Mouse (Mus musculus): ENCODE measurements around the gene Gdap1l1. TPM values are rescaled to one million over a fixed set of nuclear protein-coding genes. Genes with fewer than 3 reads are reported as not detected.

The Gdap1l1 gene
- total and polyA plus RNA-seq, 2 experiments from 2014 or later, result not detected

GRCm38 (mm10) chr2:163493031-163493430, 54.8 kb downstream of the Gdap1l1 start:
- 33% methylated on average over 5 of the region's 5 CpGs for WGBS
- no peaks in the 10 kb centered on the region for H3K4me1 ChIP-seq (ENCODE audit: control insufficient read depth, insufficient read depth)
- no peak overlapping the region for H3K4me3 ChIP-seq (ENCODE audit: low read depth, low read length)
- H3K36me3 ChIP-seq (replicated peaks; ENCODE audit: control insufficient read depth, insufficient read depth, low read length), result no peaks in the 10 kb centered on the region
- DNase-seq (ENCODE audit: low spot score) (no peak), ATAC-seq (ENCODE audit: insufficient read depth, low read depth) (no peak)
- H3K9me3 ChIP-seq (replicated peaks; ENCODE audit: control insufficient read depth, low read length), result no peaks in the 10 kb centered on the region
- H3K4me2 ChIP-seq (ENCODE audit: low read depth, low read length), result no peak overlapping the region
- H3K9ac ChIP-seq (replicated peaks; ENCODE audit: low read depth, low read length), result no peak overlapping the region
- TF ChIP-seq EP300 (IDR thresholded peaks at IDR 0.05; ENCODE audit: low read depth) (no peak), CTCF (IDR thresholded peaks at IDR 0.05; ENCODE audit: low read depth) (no peak)
- H3K27me3 ChIP-seq (ENCODE audit: control insufficient read depth, insufficient read depth, low read length), result peaks cover 10% of the 10 kb centered on the region; the same call in 1 of the 2 replicates
- H3K27ac ChIP-seq (ENCODE audit: low read depth), result no peak overlapping the region

GRCm38 (mm10) chr2:163493976-163494375, 55.7 kb downstream of the Gdap1l1 start:
- 13% methylated on average over 5 of the region's 5 CpGs for WGBS
- Histone ChIP-seq H3K4me2 (ENCODE audit: low read depth, low read length) (no peak overlapping the region), H3K27ac (ENCODE audit: low read depth) (no peak overlapping the region), H3K36me3 (replicated peaks; ENCODE audit: control insufficient read depth, insufficient read depth, low read length) (no peaks in the 10 kb centered on the region), H3K4me3 (ENCODE audit: low read depth, low read length) (no peak overlapping the region), H3K9me3 (replicated peaks; ENCODE audit: control insufficient read depth, low read length) (no peaks in the 10 kb centered on the region), H3K9ac (replicated peaks; ENCODE audit: low read depth, low read length) (no peak overlapping the region), H3K4me1 (ENCODE audit: control insufficient read depth, insufficient read depth) (no peaks in the 10 kb centered on the region), H3K27me3 (ENCODE audit: control insufficient read depth, insufficient read depth, low read length) (peaks cover 10% of the 10 kb centered on the region; the same call in 1 of the 2 replicates)
- TF ChIP-seq CTCF (IDR thresholded peaks at IDR 0.05; ENCODE audit: low read depth) (no peak), EP300 (IDR thresholded peaks at IDR 0.05; ENCODE audit: low read depth) (no peak)
- ATAC-seq (ENCODE audit: insufficient read depth, low read depth) (no peak), DNase-seq (ENCODE audit: low spot score) (no peak)

GRCm38 (mm10) chr2:163494456-163494855, 56.2 kb downstream of the Gdap1l1 start:
- 29% methylated on average over 6 of the region's 6 CpGs for WGBS
- Histone ChIP-seq H3K9ac (replicated peaks; ENCODE audit: low read depth, low read length) (no peak overlapping the region), H3K4me2 (ENCODE audit: low read depth, low read length) (no peak overlapping the region), H3K36me3 (replicated peaks; ENCODE audit: control insufficient read depth, insufficient read depth, low read length) (no peaks in the 10 kb centered on the region), H3K4me3 (ENCODE audit: low read depth, low read length) (no peak overlapping the region), H3K9me3 (replicated peaks; ENCODE audit: control insufficient read depth, low read length) (no peaks in the 10 kb centered on the region), H3K27me3 (ENCODE audit: control insufficient read depth, insufficient read depth, low read length) (peaks cover 10% of the 10 kb centered on the region; the same call in 1 of the 2 replicates), H3K27ac (ENCODE audit: low read depth) (no peak overlapping the region), H3K4me1 (ENCODE audit: control insufficient read depth, insufficient read depth) (no peaks in the 10 kb centered on the region)
- ATAC-seq (ENCODE audit: insufficient read depth, low read depth) (no peak), DNase-seq (ENCODE audit: low spot score) (no peak)
- TF ChIP-seq EP300 (IDR thresholded peaks at IDR 0.05; ENCODE audit: low read depth) (no peak), CTCF (IDR thresholded peaks at IDR 0.05; ENCODE audit: low read depth) (no peak)

DNA sequence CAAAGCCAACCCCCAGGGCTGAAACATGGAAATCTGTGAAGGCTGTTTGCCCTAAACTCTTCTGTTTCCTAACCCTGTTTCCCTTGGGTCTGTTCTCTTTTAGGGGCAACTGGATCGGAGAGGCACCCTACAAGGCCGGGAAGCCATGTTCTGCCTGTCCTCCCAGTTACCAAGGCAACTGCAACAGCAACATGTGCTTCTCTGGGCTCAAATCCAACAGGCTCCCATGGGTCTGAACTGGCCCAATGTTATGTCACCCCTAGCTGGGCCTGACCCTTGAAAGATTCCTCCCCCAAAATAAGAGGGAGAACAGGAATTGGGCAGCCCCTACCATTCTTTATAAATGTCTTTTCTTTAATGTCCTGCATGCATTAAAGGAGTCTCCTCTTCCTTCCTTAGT, 63.9 kb downstream of the Gdap1l1 start:
- Histone ChIP-seq H3K4me1 (ENCODE audit: control insufficient read depth, insufficient read depth) (no peaks in the 10 kb centered on the region), H3K36me3 (replicated peaks; ENCODE audit: control insufficient read depth, insufficient read depth, low read length) (no peaks in the 10 kb centered on the region), H3K27ac (ENCODE audit: low read depth) (no peak overlapping the region), H3K9me3 (replicated peaks; ENCODE audit: control insufficient read depth, low read length) (no peaks in the 10 kb centered on the region), H3K27me3 (ENCODE audit: control insufficient read depth, insufficient read depth, low read length) (no peaks in the 10 kb centered on the region), H3K4me2 (ENCODE audit: low read depth, low read length) (no peak overlapping the region), H3K4me3 (ENCODE audit: low read depth, low read length) (no peak overlapping the region), H3K9ac (replicated peaks; ENCODE audit: low read depth, low read length) (no peak overlapping the region)
- TF ChIP-seq EP300 (IDR thresholded peaks at IDR 0.05; ENCODE audit: low read depth) (no peak), CTCF (IDR thresholded peaks at IDR 0.05; ENCODE audit: low read depth) (no peak)
- 69% methylated on average over 2 of the region's 2 CpGs for WGBS
- DNase-seq (ENCODE audit: low spot score) (no peak), ATAC-seq (ENCODE audit: insufficient read depth, low read depth) (no peak)

GRCm38 (mm10) chr2:163503191-163503590, 64.9 kb downstream of the Gdap1l1 start:
- Histone ChIP-seq H3K27me3 (ENCODE audit: control insufficient read depth, insufficient read depth, low read length) (no peaks in the 10 kb centered on the region), H3K9ac (replicated peaks; ENCODE audit: low read depth, low read length) (no peak overlapping the region), H3K27ac (ENCODE audit: low read depth) (no peak overlapping the region), H3K4me2 (ENCODE audit: low read depth, low read length) (no peak overlapping the region), H3K4me1 (ENCODE audit: control insufficient read depth, insufficient read depth) (no peaks in the 10 kb centered on the region), H3K9me3 (replicated peaks; ENCODE audit: control insufficient read depth, low read length) (no peaks in the 10 kb centered on the region), H3K36me3 (replicated peaks; ENCODE audit: control insufficient read depth, insufficient read depth, low read length) (no peaks in the 10 kb centered on the region), H3K4me3 (ENCODE audit: low read depth, low read length) (no peak overlapping the region)
- ATAC-seq (ENCODE audit: insufficient read depth, low read depth), result no peak
- TF ChIP-seq EP300 (IDR thresholded peaks at IDR 0.05; ENCODE audit: low read depth) (no peak), CTCF (IDR thresholded peaks at IDR 0.05; ENCODE audit: low read depth) (no peak)
- DNase-seq (ENCODE audit: low spot score), result no peak
- WGBS, result 62% methylated on average over 7 of the region's 7 CpGs

Other genes with a start within 250 kb of the Gdap1l1 start
- gene Tox2, start 235.4 kb upstream of the Gdap1l1 start, total RNA-seq (2014; rRNA removed; ENCODE audit: low replicate concordance), result 0.19 and 1.0 TPM in 2 replicates
- 1.2 and 1.7 TPM in 2 replicates for gene Tox2, start 235.4 kb upstream of the Gdap1l1 start, polyA plus RNA-seq (2015; fragmentation: Nextera tagmentation; extraction: Ambion mirVana)
- gene Jph2, start 40.5 kb upstream of the Gdap1l1 start, total RNA-seq (2014; rRNA removed; ENCODE audit: low replicate concordance), result 215 and 246 TPM in 2 replicates
- gene Jph2, start 40.5 kb upstream of the Gdap1l1 start, polyA plus RNA-seq (2015; fragmentation: Nextera tagmentation; extraction: Ambion mirVana), result 47.3 and 61.7 TPM in 2 replicates
- gene Oser1, start 13.8 kb upstream of the Gdap1l1 start, total RNA-seq (2014; rRNA removed; ENCODE audit: low replicate concordance), result 23.8 and 28.9 TPM in 2 replicates
- gene Oser1, start 13.8 kb upstream of the Gdap1l1 start, polyA plus RNA-seq (2015; fragmentation: Nextera tagmentation; extraction: Ambion mirVana), result 41.4 and 45.1 TPM in 2 replicates
- gene Fitm2, start 34.2 kb downstream of the Gdap1l1 start, total RNA-seq (2014; rRNA removed; ENCODE audit: low replicate concordance), result 22.1 and 44.8 TPM in 2 replicates
- gene Fitm2, start 34.2 kb downstream of the Gdap1l1 start, polyA plus RNA-seq (2015; fragmentation: Nextera tagmentation; extraction: Ambion mirVana), result 23.5 and 24.5 TPM in 2 replicates
- gene R3hdml, start 53.8 kb downstream of the Gdap1l1 start, total RNA-seq (2014; rRNA removed; ENCODE audit: low replicate concordance), result not detected in 2 replicates
- gene R3hdml, start 53.8 kb downstream of the Gdap1l1 start, polyA plus RNA-seq (2015; fragmentation: Nextera tagmentation; extraction: Ambion mirVana), result not detected in 2 replicates
- not detected in 2 replicates for gene Hnf4a, start 68.3 kb downstream of the Gdap1l1 start, total RNA-seq (2014; rRNA removed; ENCODE audit: low replicate concordance)
- gene Hnf4a, start 68.3 kb downstream of the Gdap1l1 start, polyA plus RNA-seq (2015; fragmentation: Nextera tagmentation; extraction: Ambion mirVana), result not detected in 2 replicates
- 14.5 and 58.3 TPM in 2 replicates for gene Ttpal, start 163.8 kb downstream of the Gdap1l1 start, total RNA-seq (2014; rRNA removed; ENCODE audit: low replicate concordance)
- gene Ttpal, start 163.8 kb downstream of the Gdap1l1 start, polyA plus RNA-seq (2015; fragmentation: Nextera tagmentation; extraction: Ambion mirVana), result 8.8 TPM in 2 replicates
- 181 and 193 TPM in 2 replicates for gene Serinc3, start 206.7 kb downstream of the Gdap1l1 start, total RNA-seq (2014; rRNA removed; ENCODE audit: low replicate concordance)
- 61.3 and 62.4 TPM in 2 replicates for gene Serinc3, start 206.7 kb downstream of the Gdap1l1 start, polyA plus RNA-seq (2015; fragmentation: Nextera tagmentation; extraction: Ambion mirVana)
- 363 and 431 TPM in 2 replicates for gene Pkig, start 219.9 kb downstream of the Gdap1l1 start, total RNA-seq (2014; rRNA removed; ENCODE audit: low replicate concordance)
- 495 and 511 TPM in 2 replicates for gene Pkig, start 219.9 kb downstream of the Gdap1l1 start, polyA plus RNA-seq (2015; fragmentation: Nextera tagmentation; extraction: Ambion mirVana)